Mouse (Mus musculus) frontal cortex, adult (tissue): ENCODE results near the gene Nrtn.
A peak's percentile ranks its signal among the peaks of the same experiment; 100 is the strongest.

Source experiments
- ATAC-seq: cut with Nextera tagmentation; 2 replicates; pipeline ENCODE4 v1.9.2; 2017; ENCODE audit warnings: mild to moderate bottlenecking, moderate library complexity, mixed read lengths; ENCODE audit not compliant: low TSS enrichment

The Nrtn gene

GRCm38 (mm10) chr17:56722441-56722840 is 34.9 kb downstream of the Nrtn start:
- no peak for ATAC-seq

DNA sequence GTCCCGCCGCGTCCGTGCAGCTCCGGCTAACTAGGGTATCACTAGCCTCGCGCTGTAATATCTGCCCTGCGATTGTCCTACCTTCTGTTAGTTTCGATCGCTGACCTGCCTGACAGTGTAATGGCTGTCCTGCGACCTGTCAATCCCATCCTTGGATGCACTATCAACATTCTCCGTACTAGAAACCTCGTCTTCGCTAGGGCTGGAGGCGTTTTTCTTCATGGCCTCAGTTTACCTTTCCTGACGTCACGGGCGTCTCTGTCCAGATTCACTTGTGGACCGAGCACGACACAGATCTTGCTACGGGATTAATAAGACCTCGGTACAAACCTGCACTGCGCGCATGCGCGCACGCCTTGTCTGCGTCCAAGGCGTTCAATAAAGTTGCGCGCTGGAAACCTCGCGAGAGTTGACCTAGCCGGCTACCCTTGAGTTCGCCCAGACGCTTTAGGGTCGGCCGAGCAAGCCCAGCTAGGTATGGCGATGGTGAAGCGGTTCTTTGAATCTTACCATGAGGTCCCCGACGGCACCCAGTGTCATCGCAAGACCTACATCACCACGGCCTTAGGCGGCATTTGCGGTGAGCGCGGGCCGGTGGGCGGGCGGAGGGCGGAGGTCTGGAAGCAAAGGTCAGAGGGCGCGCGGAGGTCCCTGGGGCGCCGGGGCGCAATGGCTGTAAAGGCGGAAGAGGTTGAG is 39.8 kb downstream of the Nrtn start, which contains the start of the genes Ndufa11 and Vmac:
Gene Ndufa11, plus strand, starts transcription at position 405 of the 696 bp plus-strand sequence.
Gene Vmac, minus strand, starts transcription at position 660 of the 696 bp plus-strand sequence.
- peak; percentile 62 for ATAC-seq

DNA sequence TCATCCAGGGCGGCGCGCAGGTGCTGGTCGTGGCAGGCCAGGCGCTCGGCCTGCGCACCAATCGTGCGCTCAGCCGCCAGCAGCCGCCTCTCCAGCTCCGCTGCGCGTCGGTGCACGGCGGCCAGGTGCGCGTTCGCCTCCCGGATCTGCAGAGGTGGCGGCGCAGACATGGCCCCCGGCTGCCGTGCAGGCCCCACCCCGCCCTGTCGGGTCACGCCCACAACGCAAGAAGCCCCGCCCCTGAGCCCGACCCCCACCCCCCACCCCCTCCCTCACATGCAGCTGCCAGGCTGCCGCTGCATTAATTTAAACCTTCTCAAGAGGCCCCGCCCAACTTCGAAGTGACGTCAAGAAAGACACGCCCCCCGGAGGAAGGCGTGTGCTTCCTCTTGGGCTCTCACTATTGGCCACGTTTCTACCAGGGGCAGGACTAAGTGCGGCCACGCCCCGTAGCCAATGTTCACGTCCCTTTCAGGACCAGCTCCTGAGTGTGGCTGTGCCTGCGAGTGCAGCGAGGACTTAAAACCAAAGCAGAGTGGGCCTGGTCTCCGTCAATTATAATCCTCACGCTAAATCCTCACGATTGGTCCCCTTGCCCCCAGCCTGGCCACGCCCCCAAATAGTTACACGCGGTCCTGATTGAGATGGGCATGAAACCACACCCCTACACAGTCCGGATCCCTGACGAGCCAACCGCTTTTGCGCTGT is 40.5 kb downstream of the Nrtn start:
- peak; percentile 84 for ATAC-seq

DNA sequence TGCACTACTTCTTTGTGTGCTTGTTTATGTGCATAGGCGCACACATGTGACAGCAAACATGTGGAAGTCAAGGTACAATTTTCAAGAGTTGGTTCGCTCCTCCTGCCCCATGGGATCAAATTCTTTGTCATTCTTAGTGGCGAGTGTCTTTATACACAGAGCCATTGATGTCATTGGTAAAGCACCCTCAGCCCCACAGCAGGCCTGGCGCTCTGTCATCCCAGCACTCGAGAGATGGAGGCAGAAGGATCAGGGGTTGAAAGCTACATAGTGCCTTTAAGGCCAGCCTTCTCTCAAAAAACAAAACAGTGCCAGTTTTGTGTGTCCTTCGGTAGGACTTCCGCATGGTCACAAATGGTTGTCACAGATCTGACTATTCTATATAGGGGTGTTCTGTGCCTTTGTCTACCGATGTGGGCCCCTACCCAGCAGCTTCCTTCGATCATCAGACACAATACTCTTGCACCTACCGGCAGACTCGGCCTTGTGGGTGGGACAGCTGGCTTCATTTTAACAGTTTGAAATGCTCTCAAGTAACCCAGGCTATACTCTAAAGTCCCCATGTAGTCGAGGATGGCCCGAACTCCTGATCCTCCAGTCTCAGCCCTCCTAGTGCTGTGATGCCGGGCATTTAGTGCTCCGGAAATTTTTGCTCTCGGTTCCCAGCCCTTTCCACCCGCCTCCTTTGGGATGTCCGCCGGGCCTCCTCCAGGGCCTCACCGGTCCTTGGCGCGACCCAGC is 41.2 kb downstream of the Nrtn start:
- no peak; the same call in 1 of the 2 replicates for ATAC-seq

- no peak for ATAC-seq
Observed at GRCm38 (mm10) chr17:56715360-56715759, 42.0 kb downstream of the Nrtn start.

- ATAC-seq = no peak
Observed at GRCm38 (mm10) chr17:56709708-56710107, 47.6 kb downstream of the Nrtn start.

- ATAC-seq = no peak
Observed at GRCm38 (mm10) chr17:56708692-56709091, 48.6 kb downstream of the Nrtn start.

DNA sequence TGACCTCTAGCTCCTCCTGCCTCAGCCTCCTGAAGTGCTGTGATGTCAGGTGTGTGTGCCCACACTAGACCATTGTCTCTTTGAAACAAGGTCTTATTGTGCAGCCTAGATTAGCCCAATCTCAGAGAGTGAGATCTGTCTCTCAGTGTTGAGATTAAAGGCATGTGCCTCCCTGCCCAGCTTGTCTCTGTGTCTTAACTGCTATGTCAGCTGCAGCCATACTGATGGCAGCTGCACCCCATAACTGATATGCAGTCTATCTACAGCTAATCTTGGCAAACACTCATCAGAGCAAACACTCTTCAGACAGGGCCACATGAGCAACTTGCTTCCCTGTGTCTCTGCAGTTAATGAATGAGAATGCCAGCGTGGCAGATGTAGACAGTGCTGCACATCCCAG is 50.8 kb downstream of the Nrtn start:
- ATAC-seq = no peak

DNA sequence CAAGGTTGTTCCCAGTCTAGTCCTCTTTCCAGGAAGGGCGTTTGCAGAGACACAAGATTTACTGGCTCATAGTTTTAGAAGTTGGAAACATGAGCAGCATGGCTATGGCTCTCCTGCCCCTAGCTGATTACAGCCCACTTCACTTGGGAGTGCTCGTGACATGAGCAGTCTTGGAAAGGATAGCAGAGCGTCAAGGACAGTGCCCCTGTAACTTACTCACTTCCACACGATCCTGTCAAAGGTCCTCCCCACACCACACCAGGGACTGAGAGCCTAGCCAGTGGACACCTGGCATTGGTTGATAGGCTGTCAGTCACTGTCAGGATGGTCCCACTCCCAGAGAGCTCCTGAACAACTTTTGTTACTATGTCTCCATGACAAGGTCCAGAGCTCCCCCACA is 54.3 kb downstream of the Nrtn start:
- ATAC-seq = no peak; the same call in 1 of the 2 replicates
